Mouse (Mus musculus) bone marrow, adult 2 months (tissue): ENCODE measurements around the gene Ccdc83.

Experiments used
- CTCF ChIP-seq: fragments of 200-500 bp; IDR thresholded peaks from 2 replicates; pipeline ENCODE4 v1.5.1; 2011; ENCODE audit warnings: low read length, control low read depth; ENCODE audit not compliant: control insufficient read depth, insufficient read depth
- POLR2A ChIP-seq: fragments of 200-500 bp; IDR thresholded peaks from 2 replicates; pipeline ENCODE4 v1.6.1; 2011; ENCODE audit warnings: low read depth, mild to moderate bottlenecking, control low read depth, low read length, borderline replicate concordance; ENCODE audit not compliant: control insufficient read depth

- no peak for TF ChIP-seq POLR2A
- no peak for TF ChIP-seq CTCF
These were observed 65.3 kb downstream of the Ccdc83 start for GRCm38 (mm10) chr7:90200251-90200650.
